26 mouse cellular contexts compared by ENCODE assay signal in genomic region chr1:39095901-39096300, GRCm38 (mm10).
"Had no signal": no experiment of that assay in that cellular context is flagged by ENCODE, and none has a peak within 500 bp of the region (broad histone marks: within the 10 kb centered on the region; RNA-seq: fewer than 3 reads in every experiment).

No protein-coding gene starts in this region.

- H3K27me3 ChIP-seq: heart, embryonic 13.5 days; heart, embryonic 15.5 days; hindbrain, embryonic 13.5 days; hindbrain, embryonic 15.5 days; kidney, embryonic 15.5 days; limb, embryonic 13.5 days; limb, embryonic 15.5 days; liver, embryonic 12.5 days had no signal

- H3K4me3 ChIP-seq: heart, adult 2 months; heart, embryonic 13.5 days; heart, embryonic 15.5 days; hindbrain, embryonic 13.5 days; hindbrain, embryonic 15.5 days; kidney, embryonic 15.5 days; limb, embryonic 13.5 days; limb, embryonic 15.5 days; liver, embryonic 12.5 days had no signal

- H3K4me2 ChIP-seq: heart, embryonic 11.5 days; heart, embryonic 13.5 days; heart, embryonic 15.5 days; hindbrain, embryonic 13.5 days; hindbrain, embryonic 15.5 days; kidney, embryonic 15.5 days; limb, embryonic 13.5 days; limb, embryonic 15.5 days; liver, embryonic 12.5 days had no signal

- DNase-seq: gastrocnemius, postnatal 14 days; gastrocnemius, postnatal 36 days; heart, adult 11 months; heart, adult 2 months; heart, postnatal 14 days; heart, postnatal 36 days; kidney, adult 11 months; kidney, adult 2 months; kidney, adult 9 months; kidney, postnatal 14 days; kidney, postnatal 36 days; layer of hippocampus, adult 9-11 months; layer of hippocampus, postnatal 36 days; left cerebral cortex, postnatal 4 days had no signal

- H3K27ac ChIP-seq: heart, adult 2 months; heart, embryonic 13.5 days; heart, embryonic 15.5 days; hindbrain, embryonic 13.5 days; hindbrain, embryonic 15.5 days; hindbrain, postnatal 0 days; kidney, embryonic 15.5 days; kidney, postnatal 0 days; limb, embryonic 13.5 days; limb, embryonic 15.5 days; liver, embryonic 12.5 days had no signal

- H3K9me3 ChIP-seq: heart, embryonic 13.5 days; heart, embryonic 15.5 days; hindbrain, embryonic 13.5 days; hindbrain, embryonic 15.5 days; kidney, embryonic 15.5 days; limb, embryonic 13.5 days; limb, embryonic 15.5 days; liver, embryonic 12.5 days had no signal

- H3K4me1 ChIP-seq: hindbrain, embryonic 13.5 days; hindbrain, embryonic 15.5 days; kidney, embryonic 15.5 days; limb, embryonic 13.5 days; limb, embryonic 15.5 days; liver, embryonic 12.5 days had no signal

- H3K36me3 ChIP-seq: heart, embryonic 13.5 days; heart, embryonic 15.5 days; hindbrain, embryonic 13.5 days; hindbrain, embryonic 15.5 days; kidney, embryonic 15.5 days; limb, embryonic 13.5 days; limb, embryonic 15.5 days; liver, embryonic 12.5 days had no signal

- ATAC-seq: hindbrain, postnatal 0 days; intestine, embryonic 16.5 days; liver, embryonic 12.5 days had no signal

- H3K9ac ChIP-seq: heart, embryonic 13.5 days; heart, embryonic 15.5 days; hindbrain, embryonic 13.5 days; hindbrain, embryonic 15.5 days; kidney, embryonic 15.5 days; limb, embryonic 13.5 days; limb, embryonic 15.5 days; liver, embryonic 12.5 days had no signal
